Mouse (Mus musculus): ENCODE data around the gene Sema4c.

DNA sequence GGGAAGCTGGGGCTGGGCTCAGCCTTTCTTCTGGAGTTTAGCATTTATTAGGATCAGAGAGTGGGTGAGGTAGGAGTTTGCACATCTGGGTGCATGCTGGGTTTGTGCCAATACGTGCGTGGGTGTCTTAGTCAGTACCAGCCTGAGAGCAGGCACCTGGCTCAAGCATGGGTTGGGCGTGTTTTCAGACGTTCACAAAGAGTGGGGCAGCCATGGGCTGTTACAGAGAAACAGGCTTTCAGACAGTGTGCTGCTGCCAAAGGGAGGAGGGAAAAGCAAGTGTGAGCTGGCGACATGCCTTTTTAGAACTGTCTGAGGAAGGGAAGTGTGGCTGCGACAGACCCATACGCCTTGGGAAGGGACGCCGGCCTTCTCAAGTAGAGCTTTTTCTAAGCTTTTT, 45.2 kb upstream of the Sema4c start:
- TF ChIP-seq EP300 (IDR thresholded peaks at IDR 0.05; ENCODE audit: low read depth) = no peak
- no peak for TF ChIP-seq CTCF (IDR thresholded peaks at IDR 0.05; ENCODE audit: low read depth)

All from liver, postnatal 0 days (tissue).